Mouse (Mus musculus): Measurements from ENCODE around the gene Get4. TPM values are rescaled to one million over a fixed set of nuclear protein-coding genes. Genes with fewer than 3 reads are reported as not detected.

Gene Get4
- polyA plus RNA-seq, 1 experiment: 106 TPM

DNA sequence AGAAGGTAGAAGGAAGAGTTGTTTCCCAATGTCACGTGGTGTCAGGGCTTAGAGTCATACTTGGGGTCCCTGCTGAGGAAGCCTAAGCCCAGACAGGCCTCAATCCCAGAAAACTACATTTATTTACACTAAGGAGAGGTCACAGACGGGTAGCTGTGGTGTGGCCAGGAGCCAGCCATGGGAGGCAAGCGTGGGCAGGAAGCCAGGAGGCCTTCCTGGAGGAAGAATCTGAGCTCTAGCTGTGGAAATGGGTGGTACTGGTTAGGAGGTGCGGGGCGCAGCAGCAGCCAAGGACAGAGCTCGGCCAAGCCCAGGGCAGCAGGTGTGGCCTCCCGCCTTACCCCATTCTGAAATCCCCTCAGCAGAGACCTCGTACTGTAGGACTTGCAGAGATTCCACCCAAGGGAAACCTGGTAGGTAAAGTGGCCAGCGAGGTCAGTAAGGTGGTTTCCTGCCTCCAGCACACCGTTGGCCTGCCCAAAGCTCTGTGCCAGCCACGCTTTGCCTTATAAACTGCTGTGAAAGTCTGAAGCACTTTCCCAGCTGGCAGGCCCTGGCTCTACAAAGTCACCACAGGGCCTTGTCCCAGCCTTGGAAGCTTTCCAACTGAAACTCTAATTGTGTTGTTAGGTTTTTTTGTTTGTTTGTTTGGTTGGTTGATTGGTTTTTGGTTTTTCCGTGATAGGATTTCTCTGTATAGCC lies 63.0 kb downstream of the Get4 start:
- Histone ChIP-seq H3K4me3 (replicated peaks; ENCODE audit: insufficient read depth, low read depth, low read length) (no peak overlapping the region), H3K4me1 (ENCODE audit: control insufficient read depth, insufficient read depth, low read length) (peaks cover 28% of the 10 kb centered on the region), H3K27me3 (ENCODE audit: control insufficient read depth, insufficient read depth, low read length) (no peaks in the 10 kb centered on the region), H3K27ac (ENCODE audit: insufficient read depth, low read length) (no peak overlapping the region)
- peak in 1 of 2 experiments; percentile 41 for DNase-seq
- WGBS: 63% methylated on average over 12 of the region's 12 CpGs
- no peak for TF ChIP-seq POLR2A (IDR thresholded peaks at IDR 0.05; ENCODE audit: borderline replicate concordance, insufficient read depth, low read length)
- no peak for TF ChIP-seq CTCF (IDR thresholded peaks at IDR 0.05; ENCODE audit: borderline replicate concordance, insufficient read depth, low read depth, low read length)

DNA sequence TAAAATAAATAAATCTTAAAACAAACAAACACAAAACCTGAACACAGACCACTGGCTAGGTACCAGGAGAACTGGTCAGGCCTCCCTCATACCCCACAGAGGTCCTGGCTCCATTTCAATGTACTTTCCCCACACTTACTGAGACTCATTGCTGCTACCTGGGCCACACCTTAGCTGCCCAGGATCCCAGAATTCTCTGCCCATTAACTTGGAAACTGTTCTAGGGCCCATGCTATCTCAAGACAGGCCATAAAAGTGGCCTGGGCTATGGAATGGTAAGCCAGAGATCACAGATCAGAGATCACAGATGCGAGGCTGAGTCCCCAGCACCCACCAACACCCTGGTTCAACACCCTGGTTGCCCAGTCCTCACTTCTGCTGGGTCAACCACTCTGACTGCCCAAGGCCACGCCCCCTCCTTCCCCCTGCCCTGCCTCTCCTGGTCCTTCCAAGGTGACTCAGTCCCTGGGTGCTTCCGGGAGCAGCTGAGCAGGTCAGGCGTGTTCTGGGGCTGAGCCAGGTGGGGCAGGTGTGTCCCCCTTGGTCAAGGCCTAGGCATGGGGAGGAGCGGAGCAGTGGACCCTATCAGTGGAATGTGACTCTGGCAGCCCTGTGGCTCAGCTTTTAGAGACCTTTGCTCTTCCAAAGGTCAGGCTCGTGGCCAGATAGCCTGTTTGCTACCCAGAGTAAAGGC lies 65.0 kb downstream of the Get4 start:
- no peak for DNase-seq
- Histone ChIP-seq H3K27me3 (ENCODE audit: control insufficient read depth, insufficient read depth, low read length) (no peaks in the 10 kb centered on the region), H3K27ac (ENCODE audit: insufficient read depth, low read length) (no peak overlapping the region), H3K4me3 (replicated peaks; ENCODE audit: insufficient read depth, low read depth, low read length) (no peak overlapping the region), H3K4me1 (ENCODE audit: control insufficient read depth, insufficient read depth, low read length) (peaks cover 34% of the 10 kb centered on the region)
- 49% methylated on average over 6 of the region's 6 CpGs for WGBS
- TF ChIP-seq POLR2A (IDR thresholded peaks at IDR 0.05; ENCODE audit: borderline replicate concordance, insufficient read depth, low read length) (no peak), CTCF (IDR thresholded peaks at IDR 0.05; ENCODE audit: borderline replicate concordance, insufficient read depth, low read depth, low read length) (no peak)

DNA sequence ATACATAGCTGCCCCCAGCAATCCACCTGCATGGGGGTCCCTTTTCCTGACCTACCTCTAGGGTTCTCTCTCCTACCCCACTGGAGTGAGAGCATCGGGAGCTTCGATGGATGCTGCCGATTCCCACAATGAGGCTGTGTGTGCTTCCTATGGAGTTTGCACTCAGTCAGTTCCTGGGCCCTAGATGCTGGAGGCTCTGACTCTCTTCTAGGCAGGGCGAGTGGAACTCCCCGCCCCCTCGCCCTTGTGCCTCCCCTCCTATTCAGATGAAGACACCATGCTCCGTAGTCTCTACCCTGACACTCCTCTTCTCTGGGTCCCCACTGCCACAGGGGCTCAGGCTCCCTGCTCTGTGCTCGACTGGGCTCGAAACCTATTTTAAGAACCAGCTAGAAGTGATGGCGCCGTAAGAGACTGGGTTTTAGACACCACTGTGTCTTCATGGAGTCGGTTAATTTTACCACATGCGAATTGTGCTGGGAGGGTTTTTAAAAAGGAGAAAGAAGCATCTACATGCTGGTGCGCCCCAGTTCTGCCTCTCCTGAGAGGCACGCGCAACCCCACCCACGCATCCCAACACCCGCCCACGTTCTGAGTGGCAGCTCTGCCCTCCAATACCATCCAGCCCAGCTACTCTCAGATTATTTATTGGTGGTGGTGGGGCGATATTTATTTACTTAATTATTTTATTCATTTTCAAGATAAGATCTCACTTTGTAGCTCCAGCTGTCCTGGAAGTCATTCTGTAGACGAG lies 65.8 kb downstream of the Get4 start:
- Histone ChIP-seq H3K27ac (ENCODE audit: insufficient read depth, low read length) (no peak overlapping the region), H3K4me3 (replicated peaks; ENCODE audit: insufficient read depth, low read depth, low read length) (no peak overlapping the region), H3K27me3 (ENCODE audit: control insufficient read depth, insufficient read depth, low read length) (no peaks in the 10 kb centered on the region), H3K4me1 (ENCODE audit: control insufficient read depth, insufficient read depth, low read length) (peaks cover 35% of the 10 kb centered on the region)
- DNase-seq: no peak
- no peak for TF ChIP-seq POLR2A (IDR thresholded peaks at IDR 0.05; ENCODE audit: borderline replicate concordance, insufficient read depth, low read length)
- TF ChIP-seq CTCF (IDR thresholded peaks at IDR 0.05; ENCODE audit: borderline replicate concordance, insufficient read depth, low read depth, low read length): no peak
- 60% methylated on average over 21 of the region's 21 CpGs for WGBS

Other genes starting within 250 kb of the Get4 start
- gene Prkar1b, start 102.3 kb upstream of the Get4 start, polyA plus RNA-seq (2012; rRNA removed): 507 and 509 TPM in 2 replicates
- 7.0 and 7.9 TPM in 2 replicates for gene Dnaaf5, start 102.1 kb upstream of the Get4 start, polyA plus RNA-seq (2012; rRNA removed)
- 65.3 and 70.8 TPM in 2 replicates for gene Sun1, start 51.7 kb upstream of the Get4 start, polyA plus RNA-seq (2012; rRNA removed)
- 156 and 163 TPM in 2 replicates for gene Adap1, start 73.3 kb downstream of the Get4 start, polyA plus RNA-seq (2012; rRNA removed)
- 87.4 and 91.1 TPM in 2 replicates for gene Cox19, start 99.1 kb downstream of the Get4 start, polyA plus RNA-seq (2012; rRNA removed)
- not detected in 2 replicates for gene Cyp2w1, start 100.3 kb downstream of the Get4 start, polyA plus RNA-seq (2012; rRNA removed)
- 16.4 and 17.3 TPM in 2 replicates for gene Gpr146, start 125.4 kb downstream of the Get4 start, polyA plus RNA-seq (2012; rRNA removed)
- gene C130050O18Rik, start 153.0 kb downstream of the Get4 start, polyA plus RNA-seq (2012; rRNA removed): 0.21 and 0.25 TPM in 2 replicates
- 4.0 and 4.4 TPM in 2 replicates for gene Gper1, start 170.8 kb downstream of the Get4 start, polyA plus RNA-seq (2012; rRNA removed)
- 7.1 and 7.4 TPM in 2 replicates for gene 3110082I17Rik, start 208.2 kb downstream of the Get4 start, polyA plus RNA-seq (2012; rRNA removed)
- gene Zfand2a, start 232.2 kb downstream of the Get4 start, polyA plus RNA-seq (2012; rRNA removed): 37.1 and 42.8 TPM in 2 replicates

Measured in cerebellum, adult 2 months (tissue).